Mouse (Mus musculus): Measurements from ENCODE around the gene 2010111I01Rik.

GRCm38 (mm10) chr13:63111297-63112042 lies 146.8 kb downstream of the 2010111I01Rik start:
- no peak for TF ChIP-seq POLR2A (IDR thresholded peaks at IDR 0.05; ENCODE audit: insufficient read depth, low read depth, low read length)
- no peak for TF ChIP-seq CTCF (IDR thresholded peaks at IDR 0.05; ENCODE audit: insufficient read depth, low read depth, low read length)
